Mouse (Mus musculus): ENCODE measurements around the gene Llcfc1.

DNA sequence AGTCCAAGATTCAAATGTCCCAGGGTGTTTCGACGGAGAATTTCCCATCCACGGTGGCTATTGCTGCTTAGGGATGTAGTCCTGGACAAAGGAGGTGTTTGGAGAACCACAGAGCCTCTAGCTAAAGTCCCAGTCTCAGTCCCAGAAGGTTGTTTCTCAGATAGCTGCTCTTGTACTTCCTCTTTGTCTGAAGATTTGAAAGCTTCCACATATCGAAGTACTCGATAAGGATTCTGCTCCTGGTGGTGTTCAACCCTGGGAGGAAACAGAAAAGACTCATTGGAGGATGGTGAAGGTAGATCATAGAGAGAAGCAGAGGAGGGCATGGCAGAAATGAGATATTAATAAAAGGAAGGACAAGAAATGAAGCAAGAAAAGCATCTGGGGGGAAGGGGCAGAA, 31.1 kb upstream of the Llcfc1 start:
- TF ChIP-seq CTCF (IDR thresholded peaks at IDR 0.05; ENCODE audit: control insufficient read depth, insufficient read depth, insufficient read length): no peak
- TF ChIP-seq MYOG (IDR thresholded peaks at IDR 0.05; ENCODE audit: control insufficient read depth, extremely low read depth, insufficient read length): no peak
- no peak for TF ChIP-seq MAX (IDR thresholded peaks at IDR 0.05)
- TF ChIP-seq FOSL1 (IDR thresholded peaks at IDR 0.05; ENCODE audit: insufficient read depth, low read length, poor library complexity, severe bottlenecking): no peak
- TF ChIP-seq USF1 (IDR thresholded peaks at IDR 0.05; ENCODE audit: low read depth): no peak
- no peak for TF ChIP-seq CEBPB (IDR thresholded peaks at IDR 0.05; ENCODE audit: low read depth)

Data from C2C12 (cell line).